Comparison of ENCODE assay signal across 17 mouse cellular contexts in genomic region chr1:187348053-187348820, GRCm38 (mm10).
DNase-seq lines count a peak whose midpoint lies in the region; ATAC-seq and TF ChIP-seq lines count a peak whose summit lies in the region.
"Had no signal": no experiment of that assay in that cellular context is flagged by ENCODE, and none has a peak within 500 bp of the region (broad histone marks: within the 10 kb centered on the region; RNA-seq: fewer than 3 reads in every experiment).

No protein-coding gene starts in this region.

- peak in 1 of 2 experiments; percentile 45 for DNase-seq in spleen, adult 2 months (ENCODE audit: low read depth in 1 of 2, low spot score in 2 of 2)
- DNase-seq in ovary, postnatal 10 days (ENCODE audit: low spot score): no peak
- DNase-seq in embryo, embryonic 11 days: no peak
- DNase-seq in cerebellum, adult 8-10 months: no peak
- DNase-seq in cerebellum, adult 9-10 months: no peak
- DNase-seq: cerebellum, postnatal 10 days; gastrocnemius, adult 2 months; heart, postnatal 36 days; kidney, postnatal 36 days; lung, postnatal 36 days; right cerebral cortex, postnatal 25 days had no signal

- H3K27ac ChIP-seq in heart, embryonic 16.5 days (ENCODE audit: low read length): no peak overlapping the region
- H3K27ac ChIP-seq in heart, embryonic 11.5 days (ENCODE audit: low read depth, low read length): no peak overlapping the region
- H3K27ac ChIP-seq in liver, embryonic 15.5 days (replicated peaks): no peak overlapping the region
- peak overlapping the region; percentile 70 for H3K27ac ChIP-seq in spleen, adult 2 months (ENCODE audit: insufficient read depth, low read length)
- H3K27ac ChIP-seq: embryonic facial prominence, embryonic 12.5 days; gastrocnemius, adult 2 months had no signal

- 88% methylated on average over 26 of the region's 26 CpGs for WGBS in heart, embryonic 16.5 days
- WGBS in heart, embryonic 11.5 days (ENCODE audit: insufficient replicate concordance): 92% methylated on average over 26 of the region's 26 CpGs
- WGBS in liver, embryonic 15.5 days (ENCODE audit: insufficient replicate concordance): 42% methylated on average over 26 of the region's 26 CpGs
- WGBS in spleen, adult 2 months: 52% methylated on average over 26 of the region's 26 CpGs

- peaks cover 11% of the 10 kb centered on the region for H3K36me3 ChIP-seq in heart, embryonic 16.5 days (ENCODE audit: control insufficient read depth, insufficient read depth)
- H3K36me3 ChIP-seq in heart, embryonic 11.5 days (ENCODE audit: control insufficient read depth, insufficient read depth, low read length): no peaks in the 10 kb centered on the region
- H3K36me3 ChIP-seq in liver, embryonic 15.5 days (replicated peaks): no peaks in the 10 kb centered on the region
- H3K36me3 ChIP-seq in spleen, adult 2 months (ENCODE audit: control insufficient read depth, insufficient read depth, low read length): 0 out of 2 replicates have a peak, but pooled peaks cover 1% of the 10 kb centered on the region

- H3K27me3 ChIP-seq in heart, embryonic 16.5 days (ENCODE audit: control insufficient read depth, insufficient read depth, low read length): no peaks in the 10 kb centered on the region
- no peaks in the 10 kb centered on the region for H3K27me3 ChIP-seq in heart, embryonic 11.5 days (ENCODE audit: control insufficient read depth, insufficient read depth, low read length)
- no peaks in the 10 kb centered on the region for H3K27me3 ChIP-seq in liver, embryonic 15.5 days
- H3K27me3 ChIP-seq in spleen, adult 2 months (ENCODE audit: control insufficient read depth, insufficient read depth, low read length): no peaks in the 10 kb centered on the region
- H3K27me3 ChIP-seq: embryonic facial prominence, embryonic 12.5 days had no signal

- H3K4me1 ChIP-seq in heart, embryonic 16.5 days (ENCODE audit: control insufficient read depth, insufficient read depth, low read length): no peaks in the 10 kb centered on the region
- H3K4me1 ChIP-seq in heart, embryonic 11.5 days (ENCODE audit: control insufficient read depth, insufficient read depth, low read length): no peaks in the 10 kb centered on the region
- H3K4me1 ChIP-seq in liver, embryonic 15.5 days (replicated peaks): 0 out of 2 replicates have a peak, but pooled peaks cover 5% of the 10 kb centered on the region
- peaks cover 17% of the 10 kb centered on the region; the same call in 1 of the 2 replicates for H3K4me1 ChIP-seq in spleen, adult 2 months (ENCODE audit: control insufficient read depth, insufficient read depth, insufficient read length)
- H3K4me1 ChIP-seq: embryonic facial prominence, embryonic 12.5 days had no signal

- TF ChIP-seq POLR2A in spleen, adult 2 months (IDR thresholded peaks at IDR 0.05; ENCODE audit: low read depth, low read length): no peak

- no peaks in the 10 kb centered on the region for H3K9me3 ChIP-seq in heart, embryonic 16.5 days (replicated peaks; ENCODE audit: control insufficient read depth, low read length)
- no peaks in the 10 kb centered on the region for H3K9me3 ChIP-seq in heart, embryonic 11.5 days (replicated peaks; ENCODE audit: control insufficient read depth, low read length)
- H3K9me3 ChIP-seq in liver, embryonic 15.5 days (replicated peaks): no peaks in the 10 kb centered on the region
- H3K9me3 ChIP-seq: embryonic facial prominence, embryonic 12.5 days had no signal

- no peak overlapping the region for H3K4me3 ChIP-seq in heart, embryonic 16.5 days (ENCODE audit: low read length)
- H3K4me3 ChIP-seq in heart, embryonic 11.5 days (ENCODE audit: low read depth, low read length): no peak overlapping the region
- H3K4me3 ChIP-seq in liver, embryonic 15.5 days (replicated peaks): no peak overlapping the region
- H3K4me3 ChIP-seq in spleen, adult 2 months (ENCODE audit: extremely low read depth, insufficient read depth, insufficient read length): peak overlapping the region; percentile 48
- H3K4me3 ChIP-seq: embryonic facial prominence, embryonic 12.5 days; gastrocnemius, adult 2 months had no signal

- no peak for TF ChIP-seq CTCF in spleen, adult 2 months (IDR thresholded peaks at IDR 0.05; ENCODE audit: extremely low read depth, insufficient read depth, insufficient read length, insufficient replicate concordance)

- H3K4me2 ChIP-seq in heart, embryonic 16.5 days (ENCODE audit: low read depth, low read length): 0 out of 2 replicates have a peak overlapping the region, but pooled peaks have one; percentile 17
- H3K4me2 ChIP-seq in heart, embryonic 11.5 days: no peak overlapping the region
- H3K4me2 ChIP-seq in liver, embryonic 15.5 days: peak overlapping the region; percentile 16
- H3K4me2 ChIP-seq: embryonic facial prominence, embryonic 12.5 days had no signal

- no peak overlapping the region for H3K9ac ChIP-seq in heart, embryonic 16.5 days (ENCODE audit: low read length)
- no peak overlapping the region for H3K9ac ChIP-seq in heart, embryonic 11.5 days (ENCODE audit: low read depth, low read length)
- H3K9ac ChIP-seq in liver, embryonic 15.5 days: no peak overlapping the region
- H3K9ac ChIP-seq: embryonic facial prominence, embryonic 12.5 days had no signal

- peak; percentile 47; the same call in 1 of the 2 replicates for ATAC-seq in heart, embryonic 16.5 days (replicated peaks; ENCODE audit: extremely low read depth, insufficient read depth, low FRiP score)
- no peak for ATAC-seq in heart, embryonic 11.5 days (replicated peaks; ENCODE audit: insufficient number of reproducible peaks, low FRiP score, low TSS enrichment)
- ATAC-seq in liver, embryonic 15.5 days (ENCODE audit: insufficient read depth): peak; percentile 44; the same call in 1 of the 2 replicates
- ATAC-seq: forebrain, embryonic 14.5 days; intestine, embryonic 16.5 days had no signal
